Mouse (Mus musculus) liver, postnatal 0 days (tissue): ENCODE data around the gene Hist1h4d. TPM values are rescaled to one million over a fixed set of nuclear protein-coding genes. Genes with fewer than 3 reads are reported as not detected.

Experiments used
- ATAC-seq: fragments of 200-750 bp; cut with Nextera tagmentation; 2 replicates; pipeline ENCODE4 v1.8.0; 2017; ENCODE audit warnings: mild to moderate bottlenecking, moderate library complexity
- DNase-seq: peaks from one replicate; pipeline ENCODE4 v3.0.0-alpha.2; 2016
- H3K27ac ChIP-seq: fragments of 300-500 bp; sonication (generic); 2 replicates; pipeline ENCODE4 v1.5.1; 2014; ENCODE audit warnings: antibody characterized with exemption, moderate library complexity, mild to moderate bottlenecking, low read depth
- H3K27me3 ChIP-seq: fragments of 300-500 bp; sonication (generic); 2 replicates; pipeline ENCODE4 v1.6.1; 2014; ENCODE audit warnings: low read length, control low read depth, mixed read lengths; ENCODE audit not compliant: insufficient read depth
- H3K36me3 ChIP-seq: fragments of 300-500 bp; sonication (generic); replicated peaks from 2 replicates; pipeline ENCODE4 v1.6.1; 2014; ENCODE audit warnings: mild to moderate bottlenecking, control low read depth, low read length, moderate library complexity, mixed read lengths; ENCODE audit not compliant: insufficient read depth
- H3K4me1 ChIP-seq: fragments of 300-500 bp; sonication (generic); 2 replicates; pipeline ENCODE4 v1.6.1; 2014; ENCODE audit warnings: antibody characterized with exemption, mild to moderate bottlenecking, control low read depth; ENCODE audit not compliant: insufficient read depth
- H3K4me2 ChIP-seq: fragments of 300-500 bp; sonication (generic); 2 replicates; pipeline ENCODE4 v1.6.1; 2014; ENCODE audit warnings: low read depth, mild to moderate bottlenecking, low read length, moderate library complexity, mixed read lengths
- H3K4me3 ChIP-seq: fragments of 300-500 bp; sonication (generic); 2 replicates; pipeline ENCODE4 v1.5.1; 2014; ENCODE audit warnings: low read depth, low read length
- H3K9ac ChIP-seq: fragments of 300-500 bp; sonication (generic); replicated peaks from 2 replicates; pipeline ENCODE4 v1.6.1; 2014; ENCODE audit warnings: mild to moderate bottlenecking, moderate library complexity
- H3K9me3 ChIP-seq: fragments of 300-500 bp; sonication (generic); 2 replicates; pipeline ENCODE4 v1.6.1; 2016; ENCODE audit warnings: mild to moderate bottlenecking, control low read depth, low read length, mixed read lengths
- CTCF ChIP-seq: sonication (generic); IDR thresholded peaks from 2 replicates; pipeline ENCODE4 v1.5.1; 2016; ENCODE audit warnings: antibody characterized with exemption, low read depth
- EP300 ChIP-seq: IDR thresholded peaks from 2 replicates; pipeline ENCODE4 v1.6.1; 2016; ENCODE audit warnings: antibody characterized with exemption, low read depth, mild to moderate bottlenecking
- WGBS: fragments of 180-500 bp; shearing (Covaris S2); extraction: QIAGEN DNeasy Blood & Tissue Kit; methylation state at CpG from one replicate; pipeline ENCODE4 v1.1.7; 2014; ENCODE audit not compliant: insufficient replicate concordance; 5-methylcytosine and 5-hydroxymethylcytosine counted together
- microRNA-seq: library from miRNA; unstranded; fragments of <30 nt; microRNA quantifications from one replicate; pipeline ENCODE4, GENCODE M21; 2016
- polyA plus RNA-seq: library from polyadenylated mRNA; unstranded; fragments of >200 nt; fragmentation: Nextera tagmentation; extraction: Ambion mirVana; gene quantifications from 2 replicates; pipeline ENCODE4 v1.2.1, GENCODE M21; 2015

Hist1h4d gene
- polyA plus RNA-seq, 1 experiment from 2014 or later, result 94.3 TPM

DNA sequence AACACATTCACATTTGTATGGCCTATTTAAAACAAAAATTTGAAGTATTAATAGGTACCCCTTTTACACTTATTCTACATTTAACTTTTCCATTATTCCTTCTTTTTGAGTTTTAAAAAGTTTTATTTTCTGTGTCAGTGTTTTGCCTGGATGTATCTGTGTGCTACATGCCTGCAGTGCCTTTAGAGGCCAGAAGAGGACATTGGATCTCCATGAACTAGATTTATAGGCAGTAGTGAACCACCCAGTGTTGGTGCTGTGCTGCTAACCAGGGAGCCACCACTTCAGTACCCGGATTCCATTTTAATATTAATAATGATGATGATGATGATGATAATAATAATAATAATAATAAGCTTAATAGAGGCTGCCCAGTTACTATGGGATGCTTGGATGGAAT is 49.3 kb downstream of the Hist1h4d start:
- WGBS, result 24% methylated on average over 1 of the region's 1 CpGs
- H3K4me1 ChIP-seq, result no peaks in the 10 kb centered on the region
- no peak overlapping the region for H3K4me3 ChIP-seq
- peak; percentile 63; the same call in 1 of the 2 replicates for ATAC-seq
- no peaks in the 10 kb centered on the region for H3K36me3 ChIP-seq
- H3K27ac ChIP-seq, result no peak overlapping the region
- TF ChIP-seq EP300, result no peak
- peak; percentile 70 for TF ChIP-seq CTCF
- no peaks in the 10 kb centered on the region for H3K9me3 ChIP-seq
- H3K9ac ChIP-seq, result no peak overlapping the region
- no peaks in the 10 kb centered on the region for H3K27me3 ChIP-seq
- no peak for DNase-seq
- H3K4me2 ChIP-seq, result no peak overlapping the region

Small RNA genes lying within 50 kb of the gene (microRNA-seq; reads per million reads assigned to microRNA genes)
- gene Gm44297 (not detected), gene Gm44359 (not detected), gene Gm44394 (not detected)

Other genes starting within 250 kb of the Hist1h4d start
- 7.4 and 9.5 TPM in 2 replicates for gene Zfp322a, start 212.4 kb upstream of the Hist1h4d start, polyA plus RNA-seq
- 4.3 and 4.8 TPM in 2 replicates for gene Abt1, start 157.7 kb upstream of the Hist1h4d start, polyA plus RNA-seq
- gene Btn1a1, start 115.7 kb upstream of the Hist1h4d start, polyA plus RNA-seq, result 0.92 and 0.96 TPM in 2 replicates
- not detected in 2 replicates for gene Btn2a2, start 92.7 kb upstream of the Hist1h4d start, polyA plus RNA-seq
- 7.2 and 7.5 TPM in 2 replicates for gene Hist1h4h, start 50.5 kb upstream of the Hist1h4d start, polyA plus RNA-seq
- gene Hist1h2af, start 47.7 kb upstream of the Hist1h4d start, polyA plus RNA-seq, result 9.7 and 9.8 TPM in 2 replicates
- 3.7 and 6.3 TPM in 2 replicates for gene Hist1h3g, start 46.2 kb upstream of the Hist1h4d start, polyA plus RNA-seq
- 0.58 and 0.64 TPM in 2 replicates for gene Hist1h2bh, start 38.2 kb upstream of the Hist1h4d start, polyA plus RNA-seq
- gene Hist1h3f, start 37.5 kb upstream of the Hist1h4d start, polyA plus RNA-seq, result 1.3 and 1.5 TPM in 2 replicates
- gene Hist1h4f, start 29.9 kb upstream of the Hist1h4d start, polyA plus RNA-seq, result 1.1 and 1.2 TPM in 2 replicates
- 0.43 and 0.51 TPM in 2 replicates for gene Hist1h1d, start 28.3 kb upstream of the Hist1h4d start, polyA plus RNA-seq
- 3.6 and 4.6 TPM in 2 replicates for gene Hist1h3e, start 19.2 kb upstream of the Hist1h4d start, polyA plus RNA-seq
- 62.4 and 66.0 TPM in 2 replicates for gene Hist1h2ae, start 10.4 kb upstream of the Hist1h4d start, polyA plus RNA-seq
- gene Hist1h2bg, start 10.2 kb upstream of the Hist1h4d start, polyA plus RNA-seq, result 6.1 and 7.8 TPM in 2 replicates
- gene Hist1h2bf, start 7.4 kb upstream of the Hist1h4d start, polyA plus RNA-seq, result 2.9 and 5.8 TPM in 2 replicates
- gene Hist1h2ad, start 7.2 kb upstream of the Hist1h4d start, polyA plus RNA-seq, result 2.0 and 2.6 TPM in 2 replicates
- 4.7 and 5.8 TPM in 2 replicates for gene Hist1h3d, start 5.8 kb upstream of the Hist1h4d start, polyA plus RNA-seq
- gene Hist1h2be, start 39.5 kb downstream of the Hist1h4d start, polyA plus RNA-seq, result 0.49 and 0.51 TPM in 2 replicates
- 13.3 and 16.0 TPM in 2 replicates for gene Hist1h1e, start 41.0 kb downstream of the Hist1h4d start, polyA plus RNA-seq
- 0.86 and 0.88 TPM in 2 replicates for gene Hist1h2ac, start 102.3 kb downstream of the Hist1h4d start, polyA plus RNA-seq
- 168 and 180 TPM in 2 replicates for gene Hist1h2bc, start 102.6 kb downstream of the Hist1h4d start, polyA plus RNA-seq
- gene Hist1h1t, start 114.2 kb downstream of the Hist1h4d start, polyA plus RNA-seq, result not detected in 2 replicates
- gene Hist1h4c, start 116.9 kb downstream of the Hist1h4d start, polyA plus RNA-seq, result 6.2 and 6.5 TPM in 2 replicates
- gene Hfe, start 129.3 kb downstream of the Hist1h4d start, polyA plus RNA-seq, result 24.0 and 25.1 TPM in 2 replicates
- 69.6 and 74.1 TPM in 2 replicates for gene Hist1h1c, start 157.2 kb downstream of the Hist1h4d start, polyA plus RNA-seq
- gene Hist1h3c, start 164.0 kb downstream of the Hist1h4d start, polyA plus RNA-seq, result 2.8 and 3.5 TPM in 2 replicates
- 1.6 and 2.7 TPM in 2 replicates for gene Hist1h2bb, start 165.1 kb downstream of the Hist1h4d start, polyA plus RNA-seq
- 46.5 and 47.4 TPM in 2 replicates for gene Hist1h2ab, start 169.5 kb downstream of the Hist1h4d start, polyA plus RNA-seq
- gene Hist1h3b, start 170.7 kb downstream of the Hist1h4d start, polyA plus RNA-seq, result 10.2 and 16.0 TPM in 2 replicates
- gene Hist1h4b, start 175.4 kb downstream of the Hist1h4d start, polyA plus RNA-seq, result 2.5 and 3.2 TPM in 2 replicates
- 0.40 and 0.49 TPM in 2 replicates for gene Hist1h4a, start 179.6 kb downstream of the Hist1h4d start, polyA plus RNA-seq
- gene Hist1h3a, start 180.8 kb downstream of the Hist1h4d start, polyA plus RNA-seq, result 6.1 and 7.5 TPM in 2 replicates
- gene Hist1h1a, start 182.1 kb downstream of the Hist1h4d start, polyA plus RNA-seq, result 2.8 and 4.6 TPM in 2 replicates
- not detected in 2 replicates for gene Trim38, start 188.3 kb downstream of the Hist1h4d start, polyA plus RNA-seq
- 37.0 and 39.8 TPM in 2 replicates for gene Slc17a2, start 225.4 kb downstream of the Hist1h4d start, polyA plus RNA-seq